Mouse (Mus musculus) kidney, adult 2 months (tissue): ENCODE data around the gene She. TPM values are rescaled to one million over a fixed set of nuclear protein-coding genes. Genes with fewer than 3 reads are reported as not detected.

Source experiments
- DNase-seq: peaks from one replicate; pipeline ENCODE4 v3.0.0; 2021
- H3K27ac ChIP-seq: fragments of 200-500 bp; 2 replicates; pipeline ENCODE4 v1.5.1; 2012; ENCODE audit warnings: low read depth, low read length, control low read depth, inconsistent platforms; ENCODE audit not compliant: insufficient read depth
- H3K27me3 ChIP-seq: fragments of 200-500 bp; replicated peaks from 2 replicates; pipeline ENCODE4 v1.6.1; 2012; ENCODE audit warnings: mild to moderate bottlenecking, moderate library complexity, low read length, inconsistent platforms; ENCODE audit not compliant: control insufficient read depth, insufficient read depth
- H3K36me3 ChIP-seq: fragments of 200-500 bp; 2 replicates; pipeline ENCODE4 v1.6.1; 2012; ENCODE audit warnings: mild to moderate bottlenecking, moderate library complexity, low read length, inconsistent platforms; ENCODE audit not compliant: control insufficient read depth, insufficient read depth
- H3K4me1 ChIP-seq: fragments of 200-500 bp; 2 replicates; pipeline ENCODE4 v1.6.1; 2011; ENCODE audit warnings: low read length; ENCODE audit not compliant: control insufficient read depth, insufficient read depth
- H3K4me3 ChIP-seq: fragments of 200-500 bp; 2 replicates; pipeline ENCODE4 v1.5.1; 2011; ENCODE audit warnings: mild to moderate bottlenecking, low read depth, low read length, control low read depth; ENCODE audit not compliant: insufficient read depth
- CTCF ChIP-seq: fragments of 200-500 bp; conservative IDR thresholded peaks from 2 replicates; pipeline ENCODE4 v1.5.1; 2011; ENCODE audit warnings: low read depth, mild to moderate bottlenecking, control low read depth, low read length, moderate library complexity, mixed read lengths; ENCODE audit not compliant: insufficient read depth, insufficient read length
- POLR2A ChIP-seq: fragments of 200-500 bp; IDR thresholded peaks from one replicate; pipeline ENCODE4 v1.6.1; 2011; ENCODE audit warnings: low read depth, low read length, control low read depth
- WGBS: fragments of 180-500 bp; shearing (Covaris S2); methylation state at CpG from one replicate; pipeline ENCODE4 v1.1.7; 2018; 5-methylcytosine and 5-hydroxymethylcytosine counted together
- polyA plus RNA-seq: library from polyadenylated mRNA; depleted of rRNA; stranded (reverse); fragments of >200 nt; gene quantifications from 2 replicates; pipeline ENCODE4 v1.2.3, GENCODE M21; 2012

She gene
- polyA plus RNA-seq, 1 experiment, result 4.1 TPM

GRCm38 (mm10) chr3:89868956-89869355 lies 37.8 kb downstream of the She start:
- TF ChIP-seq POLR2A (no peak), CTCF (no peak)
- no peaks in the 10 kb centered on the region for H3K27me3 ChIP-seq
- H3K4me1 ChIP-seq, result 0 out of 2 replicates have a peak, but pooled peaks cover 3% of the 10 kb centered on the region
- no peak overlapping the region for H3K4me3 ChIP-seq
- 59% methylated on average over 9 of the region's 9 CpGs for WGBS
- no peak overlapping the region for H3K27ac ChIP-seq
- no peaks in the 10 kb centered on the region for H3K36me3 ChIP-seq
- no peak for DNase-seq

- Histone ChIP-seq H3K4me3 (no peak overlapping the region), H3K27ac (no peak overlapping the region; the same call in 1 of the 2 replicates), H3K36me3 (no peaks in the 10 kb centered on the region), H3K27me3 (no peaks in the 10 kb centered on the region), H3K4me1 (0 out of 2 replicates have a peak, but pooled peaks cover 3% of the 10 kb centered on the region)
- 65% methylated on average over 9 of the region's 9 CpGs for WGBS
- DNase-seq, result peak; percentile 67
- no peak for TF ChIP-seq CTCF
- TF ChIP-seq POLR2A, result no peak
These were observed 38.4 kb downstream of the She start for GRCm38 (mm10) chr3:89869556-89869955.

- DNase-seq, result no peak
- Histone ChIP-seq H3K36me3 (no peaks in the 10 kb centered on the region), H3K4me3 (no peak overlapping the region), H3K4me1 (no peaks in the 10 kb centered on the region), H3K27ac (peak overlapping the region; percentile 64), H3K27me3 (no peaks in the 10 kb centered on the region)
- TF ChIP-seq CTCF (no peak), POLR2A (no peak)
- WGBS, result 71% methylated on average over 22 of the region's 22 CpGs
These were observed 39.5 kb downstream of the She start for GRCm38 (mm10) chr3:89870472-89871271.

- Histone ChIP-seq H3K27ac (no peak overlapping the region), H3K4me3 (no peak overlapping the region), H3K4me1 (no peaks in the 10 kb centered on the region), H3K36me3 (no peaks in the 10 kb centered on the region), H3K27me3 (no peaks in the 10 kb centered on the region)
- TF ChIP-seq CTCF (no peak), POLR2A (no peak)
- no peak for DNase-seq
- 84% methylated on average over 8 of the region's 8 CpGs for WGBS
These were observed 40.3 kb downstream of the She start for GRCm38 (mm10) chr3:89871339-89871914.

GRCm38 (mm10) chr3:89872209-89872608 lies 41.0 kb downstream of the She start:
- WGBS, result 52% methylated on average over 7 of the region's 7 CpGs
- peak overlapping the region; percentile 64 for H3K27ac ChIP-seq
- TF ChIP-seq POLR2A (no peak), CTCF (no peak)
- no peaks in the 10 kb centered on the region for H3K27me3 ChIP-seq
- peak; percentile 27 for DNase-seq
- no peak overlapping the region for H3K4me3 ChIP-seq
- no peaks in the 10 kb centered on the region for H3K4me1 ChIP-seq
- no peaks in the 10 kb centered on the region for H3K36me3 ChIP-seq

- Histone ChIP-seq H3K27me3 (no peaks in the 10 kb centered on the region), H3K4me1 (no peaks in the 10 kb centered on the region), H3K27ac (peak overlapping the region; percentile 64), H3K36me3 (no peaks in the 10 kb centered on the region), H3K4me3 (no peak overlapping the region)
- peak; percentile 46 for DNase-seq
- TF ChIP-seq POLR2A (no peak), CTCF (no peak)
- 56% methylated on average over 6 of the region's 6 CpGs for WGBS
These were observed 41.5 kb downstream of the She start for GRCm38 (mm10) chr3:89872684-89873083.

- Histone ChIP-seq H3K36me3 (no peaks in the 10 kb centered on the region), H3K4me3 (no peak overlapping the region), H3K4me1 (no peaks in the 10 kb centered on the region), H3K27me3 (no peaks in the 10 kb centered on the region), H3K27ac (no peak overlapping the region)
- TF ChIP-seq CTCF, result no peak
- TF ChIP-seq POLR2A, result no peak
- DNase-seq, result no peak
- 93% methylated on average over 5 of the region's 5 CpGs for WGBS
These were observed 42.9 kb downstream of the She start for GRCm38 (mm10) chr3:89874076-89874475.
